Mouse (Mus musculus): ENCODE measurements around the gene Olfr849. TPM values are rescaled to one million over a fixed set of nuclear protein-coding genes. Genes with fewer than 3 reads are reported as not detected.

Olfr849 gene
- polyA plus RNA-seq (2014; fragmentation: Illumina TruSeq; extraction: RNeasy Lipid Tissue Mini Kit (QIAGEN cat#74804); ENCODE audit: low read depth, low replicate concordance): not detected

DNA sequence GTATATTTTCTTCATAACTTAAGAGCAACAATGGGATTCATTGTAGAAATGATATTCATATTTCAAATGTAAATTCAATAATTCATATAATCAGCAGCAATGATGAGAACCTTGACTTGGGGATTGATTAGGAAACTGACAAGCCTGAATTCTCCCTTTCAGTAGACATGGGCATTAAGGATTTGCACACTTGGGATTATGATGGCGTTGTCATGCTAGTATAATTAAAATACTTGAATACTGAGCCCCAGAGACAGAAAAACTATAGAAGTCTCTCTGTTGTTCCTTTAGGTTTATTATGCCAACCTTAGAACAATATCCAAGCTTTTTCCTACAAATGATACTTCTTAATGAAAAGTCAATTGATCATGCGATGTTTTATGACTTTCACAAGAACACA is at the start of gene Olfr849:
Gene Olfr849 (plus strand): TSS at position 301 of the 400 bp plus-strand sequence.

DNA sequence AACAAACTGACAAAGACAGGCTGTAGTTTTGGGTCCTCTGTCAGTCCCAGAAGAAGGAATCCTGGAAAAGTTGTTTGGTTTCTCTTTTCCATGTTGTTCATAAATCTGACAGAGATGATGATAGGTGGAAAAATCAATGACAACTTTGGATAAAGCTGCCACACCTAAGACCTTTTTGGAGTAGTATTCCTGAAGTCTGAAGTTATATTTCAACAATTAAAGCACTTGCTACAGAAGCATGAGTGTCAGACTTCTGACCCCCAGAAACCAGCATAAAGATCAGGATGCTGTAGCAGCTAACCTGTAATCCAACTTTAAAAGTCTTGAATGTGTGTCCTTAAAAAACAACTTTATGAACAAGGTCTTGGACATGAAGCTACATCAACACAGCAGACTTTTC is 38.1 kb downstream of the Olfr849 start, which contains the start of gene Olfr850:
Gene Olfr850 (minus strand): TSS at position 101 of the 400 bp plus-strand sequence.

DNA sequence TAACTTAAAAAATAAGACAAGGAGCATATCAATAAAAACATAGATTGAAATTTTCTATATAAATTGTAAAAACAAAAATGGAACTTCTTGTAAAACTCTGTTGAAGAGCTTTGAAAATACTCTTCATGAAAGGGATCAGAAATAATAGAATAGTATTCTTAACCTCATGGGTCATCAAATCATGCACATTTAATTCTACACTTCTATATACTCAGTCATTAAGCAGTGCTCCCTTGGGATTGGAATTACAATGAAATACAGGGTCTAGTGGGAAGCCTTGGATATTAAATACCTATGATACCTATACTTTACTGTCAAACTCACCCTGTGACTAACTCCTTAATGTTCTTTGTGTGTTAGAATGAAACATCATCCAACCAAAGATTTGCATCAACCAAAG is 52.9 kb downstream of the Olfr849 start, which contains the start of gene Olfr851:
Gene Olfr851 (plus strand): TSS at position 301 of the 400 bp plus-strand sequence.

Other genes starting within 250 kb of the Olfr849 start
- gene Olfr843, start 188.3 kb upstream of the Olfr849 start, polyA plus RNA-seq (2014; fragmentation: Illumina TruSeq; extraction: RNeasy Lipid Tissue Mini Kit (QIAGEN cat#74804); ENCODE audit: low read depth, low replicate concordance): not detected
- not detected for gene Olfr844, start 123.9 kb upstream of the Olfr849 start, polyA plus RNA-seq (2014; fragmentation: Illumina TruSeq; extraction: RNeasy Lipid Tissue Mini Kit (QIAGEN cat#74804); ENCODE audit: low read depth, low replicate concordance)
- gene Olfr845, start 103.8 kb upstream of the Olfr849 start, polyA plus RNA-seq (2014; fragmentation: Illumina TruSeq; extraction: RNeasy Lipid Tissue Mini Kit (QIAGEN cat#74804); ENCODE audit: low read depth, low replicate concordance): not detected
- not detected for gene Olfr846, start 76.3 kb upstream of the Olfr849 start, polyA plus RNA-seq (2014; fragmentation: Illumina TruSeq; extraction: RNeasy Lipid Tissue Mini Kit (QIAGEN cat#74804); ENCODE audit: low read depth, low replicate concordance)
- not detected for gene Olfr847, start 61.6 kb upstream of the Olfr849 start, polyA plus RNA-seq (2014; fragmentation: Illumina TruSeq; extraction: RNeasy Lipid Tissue Mini Kit (QIAGEN cat#74804); ENCODE audit: low read depth, low replicate concordance)
- gene Olfr850, start 38.0 kb downstream of the Olfr849 start, polyA plus RNA-seq (2014; fragmentation: Illumina TruSeq; extraction: RNeasy Lipid Tissue Mini Kit (QIAGEN cat#74804); ENCODE audit: low read depth, low replicate concordance): not detected
- not detected for gene Olfr851, start 53.0 kb downstream of the Olfr849 start, polyA plus RNA-seq (2014; fragmentation: Illumina TruSeq; extraction: RNeasy Lipid Tissue Mini Kit (QIAGEN cat#74804); ENCODE audit: low read depth, low replicate concordance)
- gene Olfr853, start 100.8 kb downstream of the Olfr849 start, polyA plus RNA-seq (2014; fragmentation: Illumina TruSeq; extraction: RNeasy Lipid Tissue Mini Kit (QIAGEN cat#74804); ENCODE audit: low read depth, low replicate concordance): not detected
- not detected for gene Olfr854, start 127.1 kb downstream of the Olfr849 start, polyA plus RNA-seq (2014; fragmentation: Illumina TruSeq; extraction: RNeasy Lipid Tissue Mini Kit (QIAGEN cat#74804); ENCODE audit: low read depth, low replicate concordance)
- not detected for gene Olfr855, start 142.4 kb downstream of the Olfr849 start, polyA plus RNA-seq (2014; fragmentation: Illumina TruSeq; extraction: RNeasy Lipid Tissue Mini Kit (QIAGEN cat#74804); ENCODE audit: low read depth, low replicate concordance)
- gene Zfp317, start 181.8 kb downstream of the Olfr849 start, polyA plus RNA-seq (2014; fragmentation: Illumina TruSeq; extraction: RNeasy Lipid Tissue Mini Kit (QIAGEN cat#74804); ENCODE audit: low read depth, low replicate concordance): 14.1 TPM